Mouse (Mus musculus): ENCODE data around the gene Slc39a11. TPM values are rescaled to one million over a fixed set of nuclear protein-coding genes. Genes with fewer than 3 reads are reported as not detected.
A peak's percentile ranks its signal among the peaks of the same experiment; 100 is the strongest.

Slc39a11 gene
- total RNA-seq, 2 experiments from 2014 or later: 21.7 to 23.1 TPM

- Histone ChIP-seq H3K27ac (peak overlapping the region; percentile 89), H3K4me3 (peak overlapping the region; percentile 71)
- TF ChIP-seq CTCF (conservative IDR thresholded peaks at IDR 0.05): no peak
- no peak for DNase-seq (ENCODE audit: low spot score in 2 of 2)
Observed at GRCm38 (mm10) chr11:113619420-113620080, 30.3 kb downstream of the Slc39a11 start.

GRCm38 (mm10) chr11:113618672-113619419 lies 31.0 kb downstream of the Slc39a11 start, which contains the start of gene Sstr2:
Gene Sstr2 (plus strand): TSS chr11:113619342.
- Histone ChIP-seq H3K27ac (peak within 1 kb of the TSS; percentile 89), H3K4me3 (peak within 1 kb of the TSS; percentile 71)
- DNase-seq (ENCODE audit: low spot score in 2 of 2): peak; percentile 73 to 82
- TF ChIP-seq CTCF (conservative IDR thresholded peaks at IDR 0.05): no peak

DNA sequence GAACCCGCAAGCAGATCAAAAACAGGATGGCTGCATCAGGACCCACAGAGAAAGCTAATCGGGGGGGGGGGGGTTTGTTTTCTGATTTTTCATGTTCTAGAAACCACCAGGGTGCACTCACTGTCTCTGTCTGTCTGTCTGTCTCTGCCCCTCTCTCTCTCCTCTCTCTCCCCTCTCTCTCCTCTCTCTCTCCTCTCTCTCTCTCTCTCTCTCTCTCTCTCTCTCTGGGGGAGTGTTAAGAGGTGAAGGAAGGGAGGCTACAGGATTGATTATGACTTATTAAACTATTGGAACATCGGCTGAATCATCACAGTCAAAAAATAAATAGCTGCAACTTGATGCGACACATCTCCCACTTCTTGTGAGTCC lies 31.6 kb downstream of the Slc39a11 start:
- peak overlapping the region; percentile 71; the same call in 1 of the 2 replicates for H3K4me3 ChIP-seq
- H3K27ac ChIP-seq: peak overlapping the region; percentile 89; the same call in 1 of the 2 replicates

GRCm38 (mm10) chr11:113617132-113617911 lies 32.6 kb downstream of the Slc39a11 start:
- DNase-seq (ENCODE audit: low spot score in 2 of 2): peak; percentile 62 to 79
- peak; percentile 84 for TF ChIP-seq CTCF (conservative IDR thresholded peaks at IDR 0.05)
- Histone ChIP-seq H3K4me3 (no peak overlapping the region), H3K27ac (no peak overlapping the region)

More for the DNA sequence above, 31.6 kb downstream of the Slc39a11 start:
- no peak for DNase-seq (ENCODE audit: low spot score in 2 of 2)
- TF ChIP-seq CTCF (conservative IDR thresholded peaks at IDR 0.05): no peak

DNA sequence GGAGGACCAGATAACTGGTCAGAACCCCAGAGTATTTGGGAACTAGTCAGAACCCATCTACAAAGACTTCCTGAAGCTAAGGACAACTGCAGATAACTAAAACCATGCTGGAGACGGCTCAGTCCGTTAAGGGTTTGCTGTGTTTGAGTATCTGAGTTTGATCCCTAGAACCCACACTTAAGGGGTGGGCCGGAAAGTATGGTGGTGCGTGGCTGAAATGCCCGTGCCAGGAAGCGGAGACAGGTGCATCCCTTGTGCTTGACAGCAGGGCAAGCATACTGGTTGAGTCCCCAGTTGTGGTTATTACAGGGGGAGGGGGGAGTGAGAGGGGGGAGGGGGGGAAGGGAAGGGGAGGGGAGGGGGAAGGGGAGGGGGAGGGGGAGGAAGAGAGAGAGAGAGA lies 35.4 kb downstream of the Slc39a11 start:
- no peak for TF ChIP-seq CTCF (conservative IDR thresholded peaks at IDR 0.05)
- Histone ChIP-seq H3K4me3 (no peak overlapping the region), H3K27ac (no peak overlapping the region)
- no peak for DNase-seq (ENCODE audit: low spot score in 2 of 2)

GRCm38 (mm10) chr11:113611664-113612611 lies 37.9 kb downstream of the Slc39a11 start:
- DNase-seq (ENCODE audit: low spot score in 2 of 2): peak; percentile 54 to 65
- Histone ChIP-seq H3K4me3 (peak overlapping the region; percentile 6; the same call in 1 of the 2 replicates), H3K27ac (peak overlapping the region; percentile 51)
- TF ChIP-seq CTCF (conservative IDR thresholded peaks at IDR 0.05): peak; percentile 89

DNA sequence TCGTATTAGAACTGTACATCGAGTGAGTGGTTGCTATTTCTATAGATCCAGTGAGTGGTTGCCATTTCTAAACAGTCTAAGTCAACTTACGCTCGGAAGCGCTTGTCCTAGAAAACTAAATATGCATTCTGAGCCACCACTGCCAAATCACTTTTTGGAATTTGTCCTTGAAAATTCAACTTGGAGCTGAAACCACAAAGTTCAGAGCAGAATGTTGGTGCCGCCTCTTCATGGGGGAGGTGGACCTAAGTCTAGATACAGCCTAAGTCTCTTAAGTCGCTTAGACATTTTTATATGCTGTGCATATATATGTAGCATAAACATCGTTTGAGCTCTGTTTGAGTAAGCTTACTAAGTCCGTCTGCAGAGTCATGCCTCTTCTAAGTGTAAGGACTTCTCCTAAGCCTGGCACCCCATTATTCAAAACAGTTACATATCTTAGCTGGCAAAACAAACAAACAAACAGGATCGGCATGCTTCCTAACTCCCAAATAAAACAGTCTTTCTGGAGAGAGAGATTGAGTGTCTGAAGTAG lies 38.7 kb downstream of the Slc39a11 start:
- H3K4me3 ChIP-seq: no peak overlapping the region
- peak overlapping the region; percentile 51; the same call in 1 of the 2 replicates for H3K27ac ChIP-seq
- no peak for DNase-seq (ENCODE audit: low spot score in 2 of 2)
- TF ChIP-seq CTCF (conservative IDR thresholded peaks at IDR 0.05): no peak

- H3K27ac ChIP-seq: no peak overlapping the region
Observed at GRCm38 (mm10) chr11:113610266-113610665, 39.6 kb downstream of the Slc39a11 start.

GRCm38 (mm10) chr11:113609581-113609980 lies 40.3 kb downstream of the Slc39a11 start:
- Histone ChIP-seq H3K4me3 (no peak overlapping the region), H3K27ac (no peak overlapping the region)
- no peak for DNase-seq (ENCODE audit: low spot score in 2 of 2)
- no peak for TF ChIP-seq CTCF (conservative IDR thresholded peaks at IDR 0.05)

More at GRCm38 (mm10) chr11:113610266-113610665, 39.6 kb downstream of the Slc39a11 start:
- H3K4me3 ChIP-seq: no peak overlapping the region
- TF ChIP-seq CTCF (conservative IDR thresholded peaks at IDR 0.05): no peak
- no peak for DNase-seq (ENCODE audit: low spot score in 2 of 2)

- TF ChIP-seq CTCF (conservative IDR thresholded peaks at IDR 0.05): no peak
- H3K27ac ChIP-seq: no peak overlapping the region
- DNase-seq (ENCODE audit: low spot score in 2 of 2): no peak
- H3K4me3 ChIP-seq: no peak overlapping the region
Observed at GRCm38 (mm10) chr11:113607556-113607955, 42.3 kb downstream of the Slc39a11 start.

- no peak overlapping the region for H3K4me3 ChIP-seq
- TF ChIP-seq CTCF (conservative IDR thresholded peaks at IDR 0.05): no peak
- no peak for DNase-seq (ENCODE audit: low spot score in 2 of 2)
- H3K27ac ChIP-seq: peak overlapping the region; percentile 46; the same call in 1 of the 2 replicates
Observed at GRCm38 (mm10) chr11:113601616-113602343, 48.1 kb downstream of the Slc39a11 start.

Measured in layer of hippocampus, adult 2 months (tissue).